Mouse (Mus musculus): Measurements from ENCODE around the gene Zfp831. TPM values are rescaled to one million over a fixed set of nuclear protein-coding genes. Genes with fewer than 3 reads are reported as not detected.
A peak's percentile ranks its signal among the peaks of the same experiment; 100 is the strongest.

The Zfp831 gene
- total RNA-seq, 1 experiment from 2014 or later, result 8.4 TPM

- no peak for ATAC-seq (replicated peaks; ENCODE audit: insufficient number of reproducible peaks, low FRiP score, low TSS enrichment, poor library complexity, severe bottlenecking)
These were observed 14.0 kb upstream of the Zfp831 start for GRCm38 (mm10) chr2:174629299-174629850.

GRCm38 (mm10) chr2:174636750-174637149, 6.6 kb upstream of the Zfp831 start:
- no peak for ATAC-seq (replicated peaks; ENCODE audit: insufficient number of reproducible peaks, low FRiP score, low TSS enrichment, poor library complexity, severe bottlenecking)

DNA sequence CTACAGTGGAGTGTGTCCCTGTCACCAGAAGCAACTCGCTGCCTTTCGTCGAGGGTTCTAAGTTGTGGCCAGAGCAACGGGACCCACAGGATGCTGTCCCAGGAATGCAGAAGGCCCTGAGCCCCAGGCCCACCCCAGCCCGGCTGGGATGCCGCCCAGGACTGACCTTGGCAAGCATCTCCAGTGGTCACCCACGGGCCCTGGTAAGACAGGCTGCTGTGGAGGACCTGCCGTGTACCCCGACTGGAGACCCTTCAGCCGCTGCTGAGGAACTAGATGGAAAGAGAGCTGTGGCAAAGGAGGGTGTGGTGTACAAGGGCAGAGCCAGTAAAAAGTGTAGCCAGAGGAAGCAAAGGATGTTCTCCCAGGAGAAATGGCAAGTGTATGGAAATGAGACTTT, 1.6 kb downstream of the Zfp831 start:
- ATAC-seq (replicated peaks; ENCODE audit: insufficient number of reproducible peaks, low FRiP score, low TSS enrichment, poor library complexity, severe bottlenecking), result no peak

GRCm38 (mm10) chr2:174652864-174653263, 9.5 kb downstream of the Zfp831 start:
- ATAC-seq (replicated peaks; ENCODE audit: insufficient number of reproducible peaks, low FRiP score, low TSS enrichment, poor library complexity, severe bottlenecking), result no peak

DNA sequence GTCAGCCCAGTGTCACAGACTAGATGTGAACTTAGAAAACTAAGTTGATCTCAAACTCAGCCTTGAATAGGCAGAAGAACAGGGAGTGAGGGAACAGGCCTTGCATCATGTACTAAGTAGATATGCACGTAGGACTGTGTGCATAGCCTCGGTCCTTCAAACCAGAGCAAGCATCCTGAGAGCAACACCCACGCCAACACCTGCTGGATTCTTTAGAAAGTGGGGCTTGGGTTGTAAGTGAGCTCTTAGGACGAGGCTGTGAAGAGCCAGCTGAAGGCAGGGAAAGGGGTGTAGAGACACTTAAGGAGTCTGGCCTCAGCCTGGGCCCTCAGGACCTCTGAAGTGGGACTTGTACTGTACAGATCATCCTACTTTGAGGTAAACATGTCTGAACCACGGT, 12.0 kb downstream of the Zfp831 start:
- ATAC-seq (replicated peaks; ENCODE audit: insufficient number of reproducible peaks, low FRiP score, low TSS enrichment, poor library complexity, severe bottlenecking), result no peak

DNA sequence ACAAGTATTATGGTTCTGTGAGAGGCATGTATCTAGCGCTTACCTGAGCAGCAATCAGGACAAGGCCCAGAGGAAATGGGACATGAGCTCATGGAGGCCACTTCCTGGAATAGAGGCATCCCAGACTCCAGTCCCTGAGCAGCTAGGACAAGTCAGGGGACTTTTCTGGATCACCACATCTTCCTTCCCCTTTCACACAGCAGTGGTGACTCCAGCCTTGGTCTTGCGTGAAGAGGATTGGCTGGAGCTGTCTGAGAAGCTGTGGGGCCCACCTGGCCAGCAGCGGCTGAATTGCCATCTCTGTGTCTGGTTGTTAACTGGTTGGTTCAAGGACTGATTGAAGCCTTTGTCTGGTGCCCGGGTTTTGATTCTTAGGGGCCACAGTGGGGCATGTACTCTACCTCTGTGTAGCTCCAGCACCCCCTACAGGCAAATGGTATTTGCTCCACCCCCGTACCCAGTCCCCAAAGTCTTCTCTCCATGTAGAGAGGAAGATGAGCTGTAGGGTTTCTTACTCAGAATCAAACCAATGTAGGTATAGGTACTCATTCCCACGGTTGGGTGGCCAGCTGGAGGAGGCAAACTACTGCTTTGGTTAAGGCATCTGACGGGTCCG, 15.0 kb downstream of the Zfp831 start:
- ATAC-seq (replicated peaks; ENCODE audit: insufficient number of reproducible peaks, low FRiP score, low TSS enrichment, poor library complexity, severe bottlenecking), result no peak

GRCm38 (mm10) chr2:174659874-174660273, 16.5 kb downstream of the Zfp831 start:
- no peak for ATAC-seq (replicated peaks; ENCODE audit: insufficient number of reproducible peaks, low FRiP score, low TSS enrichment, poor library complexity, severe bottlenecking)

GRCm38 (mm10) chr2:174660321-174660720, 17.0 kb downstream of the Zfp831 start:
- ATAC-seq (replicated peaks; ENCODE audit: insufficient number of reproducible peaks, low FRiP score, low TSS enrichment, poor library complexity, severe bottlenecking), result no peak

GRCm38 (mm10) chr2:174661436-174662171, 18.3 kb downstream of the Zfp831 start:
- no peak for ATAC-seq (replicated peaks; ENCODE audit: insufficient number of reproducible peaks, low FRiP score, low TSS enrichment, poor library complexity, severe bottlenecking)

DNA sequence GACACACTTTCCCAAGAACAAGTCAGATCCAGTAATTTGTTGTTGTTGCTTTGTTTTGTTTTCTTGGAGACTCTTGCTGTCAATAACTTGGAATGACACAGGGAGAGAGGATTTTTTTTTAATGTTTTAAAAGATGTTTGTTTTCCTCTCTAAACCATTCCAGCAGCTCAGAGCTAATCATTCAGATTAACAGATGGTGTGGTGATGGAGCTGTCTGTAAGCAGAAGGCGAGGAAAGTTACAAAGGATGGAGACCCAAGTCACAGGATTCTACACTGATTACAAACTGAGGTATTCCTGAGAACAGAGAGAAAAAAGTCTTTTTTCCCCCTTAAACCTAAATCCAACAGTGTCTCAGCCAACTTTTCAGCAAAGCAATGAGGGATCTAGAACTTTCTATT, 19.3 kb downstream of the Zfp831 start:
- no peak for ATAC-seq (replicated peaks; ENCODE audit: insufficient number of reproducible peaks, low FRiP score, low TSS enrichment, poor library complexity, severe bottlenecking)

DNA sequence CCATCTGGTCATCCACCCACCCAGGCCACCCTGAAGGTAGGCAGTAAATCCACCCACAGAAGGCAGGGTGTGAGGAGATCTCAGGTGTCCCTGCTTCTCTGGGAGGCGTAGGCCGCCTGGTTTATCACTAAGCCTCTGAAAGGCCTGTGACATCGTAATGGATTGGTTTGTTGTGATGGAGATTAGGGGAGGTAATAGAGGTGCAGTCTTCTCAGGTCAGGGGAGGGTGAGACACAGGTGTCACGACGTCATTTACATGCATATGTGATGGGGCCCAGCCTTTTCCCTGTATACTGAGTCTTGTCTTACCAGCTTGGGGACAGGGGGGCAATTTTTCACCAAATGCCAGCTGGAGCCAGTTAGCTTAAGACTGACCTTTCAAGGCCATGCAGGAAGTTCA, 22.1 kb downstream of the Zfp831 start:
- ATAC-seq (replicated peaks; ENCODE audit: insufficient number of reproducible peaks, low FRiP score, low TSS enrichment, poor library complexity, severe bottlenecking), result no peak

DNA sequence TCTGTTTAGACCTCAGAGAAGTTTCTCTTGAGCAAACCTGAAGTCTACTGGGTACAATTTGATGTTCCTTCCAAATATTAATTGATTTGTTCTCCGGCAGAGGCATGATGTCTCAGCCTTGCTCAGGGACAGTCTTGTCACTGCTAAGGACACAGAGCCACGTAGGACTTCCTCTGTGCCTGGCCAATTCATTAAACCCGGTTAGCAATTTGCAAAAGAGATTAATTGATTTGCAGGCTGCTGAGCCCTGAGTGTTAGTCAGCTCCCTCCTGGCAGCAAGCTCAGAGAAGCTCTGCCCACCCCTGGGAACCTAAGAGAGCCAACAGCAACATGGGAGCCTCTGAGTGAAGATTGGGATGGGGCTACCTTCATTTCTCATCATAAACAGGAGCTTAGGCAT, 25.5 kb downstream of the Zfp831 start:
- no peak for ATAC-seq (replicated peaks; ENCODE audit: insufficient number of reproducible peaks, low FRiP score, low TSS enrichment, poor library complexity, severe bottlenecking)

DNA sequence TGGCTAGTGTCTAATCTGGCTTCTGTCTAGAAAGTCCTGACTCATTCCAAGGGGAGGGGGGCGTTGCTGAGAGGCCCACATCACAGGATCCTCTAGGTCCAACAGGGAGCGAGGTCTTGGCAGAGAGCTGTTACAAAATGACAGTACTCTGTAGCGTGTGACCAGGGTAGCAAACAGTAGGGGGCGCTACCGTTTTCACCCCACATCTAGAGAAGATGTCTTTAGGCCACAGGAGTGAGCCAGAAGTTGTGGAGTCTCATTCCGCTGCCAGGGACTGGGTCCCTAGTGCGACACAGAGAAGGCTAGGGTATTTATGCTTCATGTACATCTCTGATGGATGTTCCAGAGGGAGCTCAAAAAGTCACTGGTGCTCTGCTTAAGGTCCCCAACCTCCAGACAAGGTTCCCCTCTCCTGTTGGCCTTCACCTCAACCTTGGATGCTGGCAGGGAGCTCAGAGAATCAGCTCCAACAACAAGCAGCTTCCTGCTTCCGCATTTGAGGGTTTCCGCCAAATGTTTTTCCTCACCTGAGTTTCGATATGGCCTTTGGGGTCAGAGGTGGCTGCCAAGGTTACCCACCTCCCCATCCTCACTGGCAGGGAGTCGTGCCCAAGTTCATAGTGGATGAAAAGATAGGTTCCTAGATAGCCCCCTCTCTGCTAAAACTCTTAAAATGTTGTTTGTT, 29.3 kb downstream of the Zfp831 start:
- peak; percentile 48; the same call in 1 of the 2 replicates for ATAC-seq (replicated peaks; ENCODE audit: insufficient number of reproducible peaks, low FRiP score, low TSS enrichment, poor library complexity, severe bottlenecking)

DNA sequence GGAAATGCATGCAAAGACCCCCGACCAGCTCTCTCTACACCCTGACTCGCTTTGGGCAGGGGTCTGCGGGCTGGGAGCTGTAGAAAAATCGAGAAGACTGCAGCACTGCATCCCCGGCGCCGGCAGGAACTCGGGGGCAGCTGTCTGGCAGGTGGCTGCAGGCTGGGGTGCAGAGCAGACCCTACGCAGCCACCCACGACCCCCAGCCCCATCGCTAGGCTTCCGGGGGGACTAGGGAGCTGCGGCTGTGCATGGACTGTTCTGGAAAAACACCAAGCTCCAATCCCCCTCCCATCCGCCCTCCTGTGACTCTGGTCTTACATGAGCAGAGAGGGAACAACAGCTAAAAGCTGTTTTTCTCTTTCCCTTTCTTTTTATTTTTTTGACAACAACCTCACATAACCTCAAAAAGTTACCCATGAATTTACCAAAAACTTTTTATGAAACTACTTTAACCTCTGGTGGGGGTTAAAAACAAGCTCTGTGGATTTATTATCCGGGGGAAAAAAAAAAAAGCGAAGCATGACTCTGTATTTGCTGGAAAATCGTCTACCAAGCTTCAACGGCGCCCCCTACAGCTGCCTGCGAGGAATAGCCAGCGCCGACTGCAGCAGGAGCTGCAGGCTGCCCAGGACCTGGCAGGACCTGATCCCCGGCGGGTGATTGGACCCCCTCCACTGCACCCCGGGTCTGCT, 30.4 kb downstream of the Zfp831 start:
- ATAC-seq (replicated peaks; ENCODE audit: insufficient number of reproducible peaks, low FRiP score, low TSS enrichment, poor library complexity, severe bottlenecking), result 0 out of 2 replicates have a peak, but pooled peaks have one; percentile 53

DNA sequence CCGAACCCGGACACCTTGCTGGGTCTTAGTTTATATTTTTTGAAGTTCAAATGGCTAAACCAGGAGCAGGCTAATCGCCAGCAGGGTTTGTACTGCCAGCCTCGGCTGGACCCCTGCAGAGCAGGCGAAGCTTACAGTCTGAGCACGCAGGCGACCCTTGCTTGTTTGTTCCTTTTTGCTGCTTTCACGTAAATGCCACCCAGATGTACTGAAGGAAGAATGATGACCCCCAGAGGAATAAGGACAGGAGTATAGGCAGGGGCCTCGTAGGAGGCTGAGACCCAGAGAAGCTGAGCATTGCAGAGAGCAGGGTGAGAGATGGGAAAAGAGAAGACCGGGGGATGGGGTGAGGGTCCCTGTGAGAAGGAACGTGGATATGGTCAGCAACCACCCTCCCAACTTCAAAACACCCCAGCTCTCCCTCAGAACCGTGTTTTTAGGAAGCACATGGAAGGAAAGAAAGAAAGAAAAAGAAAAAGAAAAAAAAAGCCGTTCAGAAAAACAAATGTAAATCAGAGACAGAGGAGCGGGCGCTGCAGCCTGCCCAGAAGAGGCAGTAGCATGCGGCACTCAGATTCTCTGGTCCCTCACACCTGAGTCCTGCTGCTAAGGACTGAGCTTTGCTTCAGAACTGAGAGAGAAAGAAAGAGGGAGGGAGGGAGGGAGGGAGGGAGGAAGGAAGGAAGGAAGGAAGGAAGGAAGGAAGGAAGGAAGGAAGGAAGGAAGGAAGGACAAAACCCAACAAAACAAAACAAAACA, 31.1 kb downstream of the Zfp831 start:
- no peak for ATAC-seq (replicated peaks; ENCODE audit: insufficient number of reproducible peaks, low FRiP score, low TSS enrichment, poor library complexity, severe bottlenecking)

DNA sequence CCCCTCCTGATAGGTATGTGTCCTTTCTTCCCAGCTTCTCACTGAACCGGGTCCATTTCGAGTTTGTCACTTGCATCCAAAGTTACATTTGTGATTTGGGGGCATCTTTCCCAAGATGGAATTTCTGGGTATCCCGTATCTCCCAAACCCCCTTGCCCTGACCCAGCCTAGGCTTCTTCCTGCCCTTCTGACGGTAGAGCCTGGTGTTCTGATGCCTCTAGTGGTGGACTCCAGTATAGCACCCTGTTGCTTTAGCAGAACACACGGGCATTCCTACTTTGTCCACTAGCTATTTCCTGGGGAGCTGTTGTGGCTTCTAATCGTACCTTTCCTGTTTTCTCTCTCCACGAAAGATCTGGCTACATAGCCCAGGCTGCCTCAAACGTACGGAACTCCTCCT, 32.3 kb downstream of the Zfp831 start:
- peak; percentile 74 for ATAC-seq (replicated peaks; ENCODE audit: insufficient number of reproducible peaks, low FRiP score, low TSS enrichment, poor library complexity, severe bottlenecking)

DNA sequence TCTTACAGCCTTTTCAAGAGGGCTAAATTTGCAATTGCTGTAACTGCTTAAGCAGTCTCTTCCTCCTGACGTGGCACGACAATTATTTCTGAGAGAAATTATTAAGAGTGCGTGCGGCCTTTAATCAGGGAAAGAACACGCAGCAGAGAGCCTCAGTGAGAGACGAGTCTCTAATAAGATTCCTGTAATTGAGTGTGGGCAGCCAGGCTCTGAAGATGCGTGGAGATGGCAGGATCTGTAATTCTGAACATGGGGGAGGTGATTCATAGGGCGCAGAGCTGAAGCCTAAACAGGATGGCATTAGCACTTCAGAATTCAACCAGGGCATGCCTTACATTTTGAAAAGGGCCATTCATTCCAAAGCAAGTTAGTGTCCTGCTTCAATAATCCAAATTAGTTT, 58.0 kb downstream of the Zfp831 start:
- ATAC-seq (replicated peaks; ENCODE audit: insufficient number of reproducible peaks, low FRiP score, low TSS enrichment, poor library complexity, severe bottlenecking), result no peak

GRCm38 (mm10) chr2:174707101-174707500, 63.8 kb downstream of the Zfp831 start:
- ATAC-seq (replicated peaks; ENCODE audit: insufficient number of reproducible peaks, low FRiP score, low TSS enrichment, poor library complexity, severe bottlenecking), result no peak

Measured in monocyte, adult 5-6 weeks (primary cell).